Mouse (Mus musculus): ENCODE measurements around the gene Chrna9.

- TF ChIP-seq CTCF (IDR thresholded peaks at IDR 0.05; ENCODE audit: control insufficient read depth, insufficient read depth, low read length) (no peak), POLR2A (IDR thresholded peaks at IDR 0.05; ENCODE audit: borderline replicate concordance, control insufficient read depth, low read depth, low read length) (no peak)
These were observed 80.8 kb downstream of the Chrna9 start for GRCm38 (mm10) chr5:66015449-66015961.

Data from bone marrow, adult 2 months (tissue).